8 mouse cellular contexts compared by ENCODE assay signal in genomic region chr19:12517671-12518540, GRCm38 (mm10). TPM values are rescaled to one million over a fixed set of nuclear protein-coding genes. Genes with fewer than 3 reads are reported as not detected.
A peak's percentile ranks its signal among the peaks of the same experiment; 100 is the strongest.
DNase-seq lines count a peak whose midpoint lies in the region; ATAC-seq and TF ChIP-seq lines count a peak whose summit lies in the region.

No protein-coding gene starts in this region.

- intact Hi-C loops in heart, postnatal 10 days (cut with DNase I) = loop anchor here (1.0 to 5.0 kb wide), 4 partner anchors 51 to 303 kb away; partner anchors contain the start of genes Lpxn and Zfp91

- peak; percentile 49 to 62 for DNase-seq in CD8-positive naive resting alpha-beta T cell, adult 2 months (ENCODE audit: low read depth in 2 of 2, low spot score in 2 of 2)
- DNase-seq in heart, postnatal 10 days = peak; percentile 69 to 77
- DNase-seq in kidney, postnatal 36 days = peak; percentile 66 to 69
- DNase-seq in neural tube, embryonic 11.5 days (ENCODE audit: low spot score) = peak; percentile 72

- TF ChIP-seq CTCF in testis, adult 2 months (IDR thresholded peaks at IDR 0.05; ENCODE audit: control insufficient read depth, insufficient read depth, insufficient replicate concordance, low read depth, low read length) = no peak; the same call in 1 of the 2 replicates

- TF ChIP-seq POLR2A in testis, adult 2 months (IDR thresholded peaks at IDR 0.05; ENCODE audit: control insufficient read depth, low read depth, low read length) = no peak

- H3K4me1 ChIP-seq in brown adipose tissue, adult 24 weeks (ENCODE audit: control insufficient read depth, insufficient read depth, insufficient read length, low read length) = no peaks in the 10 kb centered on the region
- no peaks in the 10 kb centered on the region for H3K4me1 ChIP-seq in forebrain, embryonic 12.5 days
- H3K4me1 ChIP-seq in liver, embryonic 15.5 days (replicated peaks) = peaks cover 3% of the 10 kb centered on the region; the same call in 1 of the 2 replicates
- H3K4me1 ChIP-seq in neural tube, embryonic 11.5 days (ENCODE audit: control insufficient read depth, insufficient read depth, low read length) = no peaks in the 10 kb centered on the region
- H3K4me1 ChIP-seq in testis, adult 2 months (ENCODE audit: control insufficient read depth, insufficient read depth, low read length) = no peaks in the 10 kb centered on the region

- no peaks in the 10 kb centered on the region for H3K27me3 ChIP-seq in forebrain, embryonic 12.5 days
- no peaks in the 10 kb centered on the region for H3K27me3 ChIP-seq in liver, embryonic 15.5 days
- H3K27me3 ChIP-seq in neural tube, embryonic 11.5 days (ENCODE audit: control insufficient read depth, insufficient read depth, low read length) = no peaks in the 10 kb centered on the region
- no peaks in the 10 kb centered on the region for H3K27me3 ChIP-seq in testis, adult 2 months (ENCODE audit: control insufficient read depth, insufficient read depth, low read length)

- H3K27ac ChIP-seq in brown adipose tissue, adult 24 weeks (replicated peaks; ENCODE audit: low read depth, low read length) = no peak overlapping the region
- H3K27ac ChIP-seq in forebrain, embryonic 12.5 days = 0 out of 2 replicates have a peak overlapping the region, but pooled peaks have one; percentile 13
- no peak overlapping the region for H3K27ac ChIP-seq in liver, embryonic 15.5 days (replicated peaks)
- H3K27ac ChIP-seq in neural tube, embryonic 11.5 days (ENCODE audit: low read depth, low read length) = no peak overlapping the region
- H3K27ac ChIP-seq in testis, adult 2 months (ENCODE audit: control insufficient read depth, insufficient read depth, low read depth, low read length) = no peak overlapping the region

- peak overlapping the region; percentile 66 for H3K4me3 ChIP-seq in brown adipose tissue, adult 24 weeks (ENCODE audit: insufficient read depth, low read depth, low read length)
- H3K4me3 ChIP-seq in forebrain, embryonic 12.5 days (replicated peaks) = peak overlapping the region; percentile 46
- H3K4me3 ChIP-seq in liver, embryonic 15.5 days (replicated peaks) = peak overlapping the region; percentile 43
- peak overlapping the region; percentile 45 for H3K4me3 ChIP-seq in neural tube, embryonic 11.5 days (ENCODE audit: low read depth, low read length)
- peak overlapping the region; percentile 67 for H3K4me3 ChIP-seq in testis, adult 2 months (ENCODE audit: control insufficient read depth, low read depth, low read length)

- 3% methylated on average over 16 of the region's 16 CpGs for WGBS in forebrain, embryonic 12.5 days
- WGBS in liver, embryonic 15.5 days (ENCODE audit: insufficient replicate concordance) = 2% methylated on average over 16 of the region's 16 CpGs
- 2% methylated on average over 15 of the region's 16 CpGs for WGBS in neural tube, embryonic 11.5 days

- no peaks in the 10 kb centered on the region for H3K36me3 ChIP-seq in forebrain, embryonic 12.5 days (replicated peaks)
- no peaks in the 10 kb centered on the region for H3K36me3 ChIP-seq in liver, embryonic 15.5 days (replicated peaks)
- no peaks in the 10 kb centered on the region for H3K36me3 ChIP-seq in neural tube, embryonic 11.5 days (ENCODE audit: control insufficient read depth, insufficient read depth, low read length)
- H3K36me3 ChIP-seq in testis, adult 2 months (ENCODE audit: control insufficient read depth, insufficient read depth, low read length) = no peaks in the 10 kb centered on the region

- no peaks in the 10 kb centered on the region for H3K9me3 ChIP-seq in forebrain, embryonic 12.5 days
- no peaks in the 10 kb centered on the region for H3K9me3 ChIP-seq in liver, embryonic 15.5 days (replicated peaks)
- no peaks in the 10 kb centered on the region for H3K9me3 ChIP-seq in neural tube, embryonic 11.5 days (ENCODE audit: control insufficient read depth, low read length)

- ATAC-seq in forebrain, embryonic 12.5 days (ENCODE audit: low FRiP score) = peak; percentile 86
- no peak for ATAC-seq in liver, embryonic 15.5 days (ENCODE audit: insufficient read depth)
- ATAC-seq in neural tube, embryonic 11.5 days (ENCODE audit: insufficient read depth, low FRiP score, low TSS enrichment) = peak; percentile 88

- H3K9ac ChIP-seq in forebrain, embryonic 12.5 days = peak overlapping the region; percentile 64
- H3K9ac ChIP-seq in liver, embryonic 15.5 days = peak overlapping the region; percentile 27; the same call in 1 of the 2 replicates
- peak overlapping the region; percentile 75 for H3K9ac ChIP-seq in neural tube, embryonic 11.5 days (ENCODE audit: low read length)

- peak overlapping the region; percentile 62 for H3K4me2 ChIP-seq in forebrain, embryonic 12.5 days
- H3K4me2 ChIP-seq in liver, embryonic 15.5 days = peak overlapping the region; percentile 63
- peak overlapping the region; percentile 65 for H3K4me2 ChIP-seq in neural tube, embryonic 11.5 days (ENCODE audit: low read depth)

RNA-seq across cellular contexts. Expression of gene Dtx4, which starts 16.7 kb away (rescaled TPM):
- polyA plus RNA-seq in brown adipose tissue, adult 24 weeks (2012; ENCODE audit: insufficient read depth, insufficient read length, missing spikeins) = 8.0 and 8.5 TPM in 2 replicates
- polyA plus RNA-seq in forebrain, embryonic 12.5 days (2016; fragmentation: Nextera tagmentation; extraction: Ambion mirVana) = 34.2 and 37.4 TPM in 2 replicates
- 10 to 100 TPM in 1 of 2 experiments, 1 to 10 TPM in 1; 9.6 to 10.7 TPM for total RNA-seq in heart, postnatal 10 days (2021)
- 2.0 and 2.4 TPM in 2 replicates for polyA plus RNA-seq in liver, embryonic 15.5 days (2015; fragmentation: Nextera tagmentation; extraction: Ambion mirVana)
- 60.1 and 71.8 TPM in 2 replicates for polyA plus RNA-seq in neural tube, embryonic 11.5 days (2014; fragmentation: Nextera tagmentation; extraction: Ambion mirVana)
- polyA plus RNA-seq in testis, adult 2 months (2012; rRNA removed) = 5.7 and 6.0 TPM in 2 replicates

RNA-seq across cellular contexts. Expression of gene Fam111a, which starts 27.6 kb away (rescaled TPM):
- 4.5 and 4.8 TPM in 2 replicates for polyA plus RNA-seq in brown adipose tissue, adult 24 weeks (2012; ENCODE audit: insufficient read depth, insufficient read length, missing spikeins)
- polyA plus RNA-seq in forebrain, embryonic 12.5 days (2016; fragmentation: Nextera tagmentation; extraction: Ambion mirVana) = 17.9 and 18.4 TPM in 2 replicates
- 10 to 100 TPM in 1 of 2 experiments, 1 to 10 TPM in 1; 9.8 to 12.1 TPM for total RNA-seq in heart, postnatal 10 days (2021)
- 21.4 and 23.8 TPM in 2 replicates for polyA plus RNA-seq in liver, embryonic 15.5 days (2015; fragmentation: Nextera tagmentation; extraction: Ambion mirVana)
- polyA plus RNA-seq in neural tube, embryonic 11.5 days (2014; fragmentation: Nextera tagmentation; extraction: Ambion mirVana) = 22.5 and 24.5 TPM in 2 replicates
- 0.07 and 0.11 TPM in 2 replicates for polyA plus RNA-seq in testis, adult 2 months (2012; rRNA removed)

RNA-seq across cellular contexts. Expression of gene Mpeg1, which starts 57.3 kb away (rescaled TPM):
- 6.3 and 7.9 TPM in 2 replicates for polyA plus RNA-seq in brown adipose tissue, adult 24 weeks (2012; ENCODE audit: insufficient read depth, insufficient read length, missing spikeins)
- 0.37 and 0.55 TPM in 2 replicates for polyA plus RNA-seq in forebrain, embryonic 12.5 days (2016; fragmentation: Nextera tagmentation; extraction: Ambion mirVana)
- 1 to 10 TPM; 4.8 to 5.3 TPM for total RNA-seq in heart, postnatal 10 days (2021)
- polyA plus RNA-seq in liver, embryonic 15.5 days (2015; fragmentation: Nextera tagmentation; extraction: Ambion mirVana) = 1.8 and 2.0 TPM in 2 replicates
- polyA plus RNA-seq in neural tube, embryonic 11.5 days (2014; fragmentation: Nextera tagmentation; extraction: Ambion mirVana) = 1.1 and 1.2 TPM in 2 replicates
- polyA plus RNA-seq in testis, adult 2 months (2012; rRNA removed) = 2.8 and 3.3 TPM in 2 replicates
